Mouse (Mus musculus) E14TG2a.4 (cell line): Measurements from ENCODE around the gene Dync1i1.

Experiments
- CTCF ChIP-seq: conservative IDR thresholded peaks from 2 replicates; pipeline ENCODE4 v1.5.1; 2014; ENCODE audit warnings: low read length
- NANOG ChIP-seq: IDR thresholded peaks from 2 replicates; pipeline ENCODE4 v1.6.1; 2014; ENCODE audit warnings: borderline replicate concordance, low read length, mixed read lengths
- POU5F1 ChIP-seq: IDR thresholded peaks from 2 replicates; pipeline ENCODE4 v1.6.1; 2014; ENCODE audit warnings: low read length, borderline replicate concordance

GRCm38 (mm10) chr6:6071038-6071437 is 345.6 kb downstream of the Dync1i1 start:
- TF ChIP-seq CTCF: no peak
- no peak for TF ChIP-seq NANOG
- no peak for TF ChIP-seq POU5F1
